Mouse (Mus musculus) cerebellum, adult 2 months (tissue): ENCODE results near the gene Tll2. TPM values are rescaled to one million over a fixed set of nuclear protein-coding genes. Genes with fewer than 3 reads are reported as not detected.

Experiments
- DNase-seq, 2 experiments: peaks; one replicate each; pipeline ENCODE4 v3.0.0; 2021
- H3K27ac ChIP-seq: fragments of 200-500 bp; 2 replicates; pipeline ENCODE4 v1.5.1; 2012; ENCODE audit warnings: low read length, control low read depth, inconsistent platforms; ENCODE audit not compliant: insufficient read depth
- H3K27me3 ChIP-seq: fragments of 200-500 bp; 2 replicates; pipeline ENCODE4 v1.6.1; 2012; ENCODE audit warnings: inconsistent platforms, mild to moderate bottlenecking, low read length, moderate library complexity; ENCODE audit not compliant: control insufficient read depth, insufficient read depth
- H3K4me1 ChIP-seq: fragments of 200-500 bp; 2 replicates; pipeline ENCODE4 v1.6.1; 2011; ENCODE audit warnings: low read length; ENCODE audit not compliant: control insufficient read depth, insufficient read depth
- H3K4me3 ChIP-seq: fragments of 200-500 bp; replicated peaks from 2 replicates; pipeline ENCODE3; 2011; ENCODE audit warnings: mild to moderate bottlenecking, low read depth, low read length, control low read depth; ENCODE audit not compliant: insufficient read depth
- CTCF ChIP-seq: fragments of 200-500 bp; IDR thresholded peaks from 2 replicates; pipeline ENCODE4 v1.5.1; 2011; ENCODE audit warnings: low read depth, mild to moderate bottlenecking, control low read depth, low read length, moderate library complexity, borderline replicate concordance; ENCODE audit not compliant: insufficient read depth
- POLR2A ChIP-seq: fragments of 200-500 bp; IDR thresholded peaks from 2 replicates; pipeline ENCODE4 v1.6.1; 2011; ENCODE audit warnings: low read length, control low read depth, borderline replicate concordance; ENCODE audit not compliant: insufficient read depth
- WGBS: fragments of 180-500 bp; shearing (Covaris S2); methylation state at CpG from one replicate; pipeline ENCODE4 v1.1.7; 2018; 5-methylcytosine and 5-hydroxymethylcytosine counted together
- polyA plus RNA-seq: library from polyadenylated mRNA; depleted of rRNA; stranded (reverse); fragments of >200 nt; gene quantifications from 2 replicates; pipeline ENCODE4 v1.2.3, GENCODE M21; 2012

Gene Tll2
- polyA plus RNA-seq, 1 experiment: 0.90 TPM

DNA sequence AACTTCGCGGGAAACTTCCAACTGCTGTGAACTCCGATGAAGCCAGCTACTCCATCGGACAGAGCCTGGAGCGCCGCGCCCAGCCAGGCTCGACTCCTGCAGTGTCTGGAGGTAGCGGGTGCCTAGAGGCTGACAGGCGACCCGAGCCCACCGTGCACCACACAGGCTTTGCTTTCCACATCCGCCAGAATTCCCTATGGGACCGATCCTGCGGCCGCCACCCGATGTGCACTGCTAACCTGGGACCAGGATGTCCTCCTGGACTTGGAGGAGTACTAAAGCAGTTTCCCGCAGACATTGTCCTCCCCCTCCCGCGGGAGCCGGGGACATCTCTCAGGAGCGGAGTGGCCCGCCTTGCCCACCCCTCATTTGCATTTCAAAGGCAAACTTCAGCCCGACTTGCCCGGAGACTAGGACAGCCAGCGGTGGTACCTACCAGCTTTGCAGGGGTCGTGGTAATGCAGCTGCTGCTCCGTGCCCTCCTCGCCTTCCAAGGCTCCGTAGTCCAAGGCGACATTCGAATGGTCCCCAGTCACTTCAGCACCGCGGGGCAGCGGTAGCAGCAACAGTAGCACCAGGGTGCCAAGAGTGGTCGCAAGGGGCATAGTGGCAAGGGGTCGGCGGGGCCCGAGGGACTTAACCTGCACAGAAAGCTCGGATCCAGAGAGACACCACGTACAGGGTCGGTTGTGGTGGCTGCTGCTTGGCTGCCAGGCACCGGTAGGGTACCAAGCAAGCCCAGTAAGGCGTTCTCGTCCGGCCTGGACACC lies 409 bp downstream of the Tll2 start:
- H3K27me3 ChIP-seq: no peaks in the 10 kb centered on the region; the same call in 1 of the 2 replicates
- 1% methylated on average over 46 of the region's 46 CpGs for WGBS
- H3K27ac ChIP-seq: no peak overlapping the region
- no peak for DNase-seq
- TF ChIP-seq CTCF (no peak), POLR2A (no peak)
- no peak overlapping the region for H3K4me3 ChIP-seq
- H3K4me1 ChIP-seq: peaks cover 12% of the 10 kb centered on the region

DNA sequence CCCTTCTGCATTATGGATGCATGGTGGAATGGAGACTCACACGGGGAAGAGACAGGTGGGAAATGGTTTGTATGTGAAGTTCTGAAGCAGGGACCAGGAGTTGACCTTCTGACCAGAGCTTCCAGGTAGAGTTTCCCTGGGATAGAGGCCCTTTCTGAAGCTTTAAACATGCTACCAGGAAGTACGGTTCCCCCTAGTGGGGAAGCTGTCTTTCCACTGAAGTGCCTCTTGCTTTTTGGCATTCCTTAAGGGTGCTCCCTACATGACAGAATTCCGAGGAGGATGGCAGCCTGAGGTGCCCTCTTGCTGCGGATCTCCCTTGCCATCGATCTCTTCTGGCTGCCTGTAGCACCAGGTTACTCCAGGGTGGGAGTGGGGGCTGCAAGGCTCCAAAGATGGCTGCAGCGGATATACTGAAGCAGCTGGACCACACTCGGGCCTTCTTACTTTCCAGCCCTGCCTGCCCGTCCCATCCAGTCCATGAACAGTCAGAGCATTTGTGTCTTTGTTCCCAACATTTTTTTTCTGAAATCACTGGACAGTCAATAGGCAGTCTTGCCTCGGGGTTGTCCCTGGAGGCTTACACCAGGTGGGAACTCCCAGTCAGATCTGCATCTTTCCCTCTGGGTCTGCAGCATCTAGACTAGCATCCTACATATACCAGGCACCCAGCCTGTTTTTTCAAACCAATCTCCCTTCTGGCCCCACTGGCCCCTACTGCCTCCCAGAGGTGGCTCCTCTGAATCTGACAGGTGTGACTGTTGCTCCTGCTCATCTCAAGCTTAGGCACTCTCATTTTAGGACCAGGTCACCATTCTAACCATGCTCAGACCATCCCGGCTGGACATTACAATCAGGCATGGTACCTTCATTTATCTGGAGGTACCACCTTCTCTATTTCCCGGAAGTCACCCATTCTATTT lies 2.2 kb downstream of the Tll2 start:
- TF ChIP-seq POLR2A (no peak), CTCF (peak; percentile 30; the same call in 1 of the 2 replicates)
- H3K27ac ChIP-seq: no peak overlapping the region
- DNase-seq: peak in 1 of 2 experiments; percentile 8
- 68% methylated on average over 11 of the region's 11 CpGs for WGBS
- no peak overlapping the region for H3K4me3 ChIP-seq
- H3K4me1 ChIP-seq: peaks cover 12% of the 10 kb centered on the region
- H3K27me3 ChIP-seq: no peaks in the 10 kb centered on the region; the same call in 1 of the 2 replicates

DNA sequence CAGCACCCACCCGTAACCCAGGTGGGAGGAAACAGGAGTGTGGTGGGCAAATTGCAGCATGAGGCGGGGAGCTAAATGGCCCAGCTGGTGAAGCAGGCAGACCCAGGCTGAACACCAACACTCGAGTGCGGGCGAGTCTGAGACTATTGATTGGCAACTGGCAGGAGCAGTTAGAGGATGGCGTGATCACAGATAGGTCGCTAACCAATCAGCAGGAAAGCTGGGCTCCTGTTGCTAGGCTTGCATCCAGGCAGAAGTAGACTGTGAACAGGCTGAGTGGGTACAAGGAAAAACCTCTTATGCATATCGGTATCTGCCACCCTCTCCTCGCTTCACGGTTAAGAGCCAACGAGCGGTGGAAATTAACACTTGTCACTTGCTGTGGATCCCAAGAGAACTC lies 9.0 kb downstream of the Tll2 start:
- H3K4me3 ChIP-seq: no peak overlapping the region
- no peaks in the 10 kb centered on the region for H3K27me3 ChIP-seq
- WGBS: 74% methylated on average over 12 of the region's 12 CpGs
- TF ChIP-seq POLR2A: no peak
- TF ChIP-seq CTCF: no peak
- no peak for DNase-seq
- H3K27ac ChIP-seq: no peak overlapping the region
- no peaks in the 10 kb centered on the region for H3K4me1 ChIP-seq

DNA sequence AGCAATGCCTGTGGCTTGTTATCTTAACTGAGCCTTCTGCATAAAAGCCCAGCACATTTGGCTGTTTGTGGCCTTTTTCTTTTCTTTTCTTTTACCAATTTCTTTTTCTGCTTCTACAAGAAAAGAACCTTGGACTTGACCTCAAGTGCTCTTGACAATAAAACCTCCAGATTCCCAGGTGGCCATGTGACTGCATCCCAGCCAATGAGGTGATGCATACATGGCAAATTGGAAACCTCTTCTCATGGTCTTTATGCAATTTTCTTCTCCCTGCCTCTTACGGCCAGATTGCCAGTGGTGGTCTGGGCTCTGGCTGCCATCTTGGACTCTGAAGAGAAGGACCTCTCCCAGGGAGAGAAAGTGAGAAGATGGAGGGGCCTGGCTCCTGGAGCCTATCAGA lies 13.3 kb downstream of the Tll2 start:
- Histone ChIP-seq H3K27ac (no peak overlapping the region), H3K27me3 (no peaks in the 10 kb centered on the region; the same call in 1 of the 2 replicates), H3K4me3 (no peak overlapping the region), H3K4me1 (no peaks in the 10 kb centered on the region)
- no peak for DNase-seq
- no peak for TF ChIP-seq POLR2A
- TF ChIP-seq CTCF: no peak
- WGBS: 81% methylated on average over 1 of the region's 1 CpGs

DNA sequence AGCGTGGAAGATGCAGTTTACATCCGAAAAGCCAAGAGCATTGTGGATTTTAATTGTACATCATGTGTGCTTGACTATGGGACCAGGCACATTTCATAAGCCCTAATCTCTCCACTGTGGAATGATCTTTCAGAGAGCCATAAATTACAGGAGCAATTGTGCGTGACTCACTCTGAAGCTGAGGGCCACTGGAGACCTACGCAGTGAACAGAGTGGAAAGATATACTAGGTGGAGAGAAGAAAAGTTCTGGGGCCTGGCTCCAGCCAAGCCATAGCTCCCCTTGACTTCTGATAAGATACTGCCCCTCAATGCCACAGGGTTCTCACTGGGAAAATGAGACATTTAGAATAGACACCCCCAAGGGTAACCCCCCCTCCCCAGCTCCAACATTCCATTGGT lies 13.7 kb downstream of the Tll2 start:
- H3K27me3 ChIP-seq: no peaks in the 10 kb centered on the region; the same call in 1 of the 2 replicates
- no peak for TF ChIP-seq CTCF
- TF ChIP-seq POLR2A: no peak
- 95% methylated on average over 4 of the region's 4 CpGs for whole genome bisulfite sequencing

DNA sequence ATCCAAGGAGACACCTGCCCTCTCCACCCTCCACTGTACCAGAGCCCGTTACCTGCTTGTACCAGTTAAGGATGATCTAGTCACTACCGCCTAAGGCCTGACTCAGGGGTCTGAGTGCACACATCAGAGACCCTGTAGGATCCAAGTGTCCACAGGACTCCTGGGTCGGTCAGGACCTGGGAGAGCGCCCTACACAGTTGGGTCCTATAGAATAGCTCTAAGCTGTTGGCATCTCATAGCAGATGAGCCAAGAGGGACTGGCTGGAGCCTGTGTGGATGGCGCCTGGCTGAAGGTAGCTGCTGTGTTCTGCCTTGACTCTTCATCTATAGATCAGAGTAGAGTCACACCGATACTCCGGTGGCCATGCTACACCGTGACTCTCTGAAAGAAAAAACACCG lies 14.9 kb downstream of the Tll2 start:
- H3K27me3 ChIP-seq: no peaks in the 10 kb centered on the region; the same call in 1 of the 2 replicates
- H3K4me3 ChIP-seq: no peak overlapping the region
- TF ChIP-seq CTCF (no peak), POLR2A (no peak)
- H3K4me1 ChIP-seq: no peaks in the 10 kb centered on the region
- H3K27ac ChIP-seq: no peak overlapping the region
- DNase-seq: no peak
- WGBS: 84% methylated on average over 9 of the region's 9 CpGs

More for the DNA sequence above, 13.7 kb downstream of the Tll2 start:
- H3K4me1 ChIP-seq: no peaks in the 10 kb centered on the region
- no peak overlapping the region for H3K27ac ChIP-seq
- H3K4me3 ChIP-seq: no peak overlapping the region
- DNase-seq: no peak

DNA sequence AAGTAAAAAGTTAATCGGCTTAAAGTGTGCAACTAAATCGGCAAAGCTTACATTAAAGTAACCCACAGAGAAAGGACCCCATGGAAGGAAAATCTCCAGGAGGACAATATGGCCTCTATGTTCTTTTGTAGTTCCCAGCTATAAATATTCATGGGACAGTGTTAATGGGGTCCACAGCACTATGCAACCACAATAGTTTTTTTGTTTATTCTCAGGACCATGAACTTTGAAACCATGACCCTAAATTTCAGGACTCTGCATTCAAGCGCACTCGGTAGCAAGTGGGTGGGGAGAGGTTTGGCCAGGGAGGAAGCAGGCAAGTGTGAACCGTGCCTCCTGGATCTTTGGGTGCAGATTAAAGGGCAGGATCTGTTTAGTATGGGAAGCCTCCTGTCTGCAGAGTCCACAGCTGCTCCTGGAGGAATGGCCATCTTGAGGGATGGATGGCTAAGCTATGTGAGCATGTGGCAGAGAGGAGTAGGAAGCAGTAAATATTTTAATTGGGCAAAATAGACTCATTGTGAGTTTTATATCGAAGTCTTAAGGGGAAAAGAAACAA lies 15.7 kb downstream of the Tll2 start:
- Histone ChIP-seq H3K4me3 (no peak overlapping the region), H3K27ac (no peak overlapping the region), H3K4me1 (no peaks in the 10 kb centered on the region), H3K27me3 (no peaks in the 10 kb centered on the region; the same call in 1 of the 2 replicates)
- TF ChIP-seq POLR2A: no peak
- TF ChIP-seq CTCF: no peak
- DNase-seq: no peak
- WGBS: 35% methylated on average over 6 of the region's 6 CpGs

DNA sequence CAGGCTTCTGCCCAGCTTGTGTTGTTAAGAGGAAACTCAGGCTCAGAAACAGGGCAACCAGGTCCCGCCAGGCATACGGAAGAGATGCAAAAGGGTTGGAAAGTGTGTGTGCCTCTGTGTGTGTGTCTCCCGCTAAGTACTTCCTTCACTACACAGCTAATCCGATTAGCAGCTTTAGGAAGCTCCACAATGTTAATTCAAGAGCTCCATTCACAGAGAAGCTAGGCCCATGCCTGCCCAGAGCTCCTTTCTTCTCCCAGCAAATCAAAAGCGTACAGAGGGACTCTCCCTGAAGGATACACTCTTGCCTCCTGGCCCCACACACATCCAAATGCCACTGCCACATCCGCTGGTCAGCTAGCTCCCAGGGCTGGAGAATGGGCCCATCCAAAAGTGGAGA lies 29.3 kb downstream of the Tll2 start:
- no peaks in the 10 kb centered on the region for H3K4me1 ChIP-seq
- TF ChIP-seq CTCF (no peak), POLR2A (no peak)
- H3K27me3 ChIP-seq: no peaks in the 10 kb centered on the region; the same call in 1 of the 2 replicates
- 56% methylated on average over 6 of the region's 6 CpGs for WGBS
- no peak for DNase-seq
- H3K4me3 ChIP-seq: no peak overlapping the region
- H3K27ac ChIP-seq: no peak overlapping the region
